Mouse (Mus musculus): ENCODE data around the gene Nfs1.

GRCm38 (mm10) chr2:156078421-156079182 is 65.4 kb downstream of the Nfs1 start:
- TF ChIP-seq CTCF (IDR thresholded peaks at IDR 0.05; ENCODE audit: low read depth) (no peak), EP300 (IDR thresholded peaks at IDR 0.05; ENCODE audit: low read depth) (no peak)
